Mouse (Mus musculus): ENCODE measurements around the gene Uba1.
A peak's percentile ranks its signal among the peaks of the same experiment; 100 is the strongest.

Uba1 gene

DNA sequence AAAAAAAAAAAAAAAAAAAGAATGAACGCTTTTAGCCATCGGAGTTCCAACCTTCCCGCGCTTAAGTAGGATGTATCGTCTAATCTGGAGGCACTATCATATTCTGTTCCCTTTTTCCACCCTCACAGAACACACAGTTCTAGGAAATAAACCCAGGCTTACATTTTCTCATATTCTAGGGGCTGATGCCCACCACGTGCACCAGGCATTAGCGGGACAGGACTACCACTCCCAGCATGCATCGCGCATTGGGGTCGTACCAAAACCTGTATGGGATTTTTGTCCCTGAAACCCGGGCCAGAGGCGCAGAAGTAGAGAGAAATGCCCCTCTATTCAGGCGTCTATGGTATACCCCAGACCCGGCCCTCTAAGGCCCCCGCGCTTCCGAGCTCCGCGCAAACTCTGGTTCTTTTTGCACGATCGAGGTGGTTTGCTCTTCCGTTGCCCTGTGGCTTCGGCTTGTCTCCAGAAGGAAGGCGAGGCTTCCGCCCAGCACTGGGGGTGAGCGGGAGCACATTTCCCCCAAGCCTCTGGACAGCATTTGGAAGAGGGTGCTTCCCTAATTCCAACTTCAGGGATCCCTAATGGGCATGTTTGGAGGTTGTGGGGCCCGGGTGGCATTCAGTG is at the start of gene Uba1:
Gene Uba1, plus strand, starts transcription at position 301 of the 627 bp plus-strand sequence.
- DNase-seq (ENCODE audit: low read depth, low spot score) = peak; percentile 88

DNA sequence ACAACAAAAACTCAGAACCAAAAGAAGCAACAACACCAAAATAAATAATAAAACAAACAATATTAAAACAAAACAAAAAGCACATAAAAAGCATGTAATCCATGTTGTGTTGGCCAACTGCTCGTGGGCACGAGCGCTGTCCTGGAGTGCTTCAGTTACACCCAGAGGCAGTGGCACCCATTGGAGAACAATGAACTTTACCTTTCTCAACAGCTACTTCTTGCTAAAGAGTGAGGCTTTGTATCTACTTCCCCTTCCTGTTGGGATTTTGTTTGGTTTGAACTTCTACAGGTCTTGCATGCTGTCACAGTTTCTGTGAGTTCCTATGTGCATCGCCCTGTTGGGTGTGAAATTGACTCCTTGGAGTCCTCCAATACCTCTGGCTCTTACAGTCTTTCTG is 49.6 kb upstream of the Uba1 start:
- no peak for DNase-seq (ENCODE audit: low read depth, low spot score)

DNA sequence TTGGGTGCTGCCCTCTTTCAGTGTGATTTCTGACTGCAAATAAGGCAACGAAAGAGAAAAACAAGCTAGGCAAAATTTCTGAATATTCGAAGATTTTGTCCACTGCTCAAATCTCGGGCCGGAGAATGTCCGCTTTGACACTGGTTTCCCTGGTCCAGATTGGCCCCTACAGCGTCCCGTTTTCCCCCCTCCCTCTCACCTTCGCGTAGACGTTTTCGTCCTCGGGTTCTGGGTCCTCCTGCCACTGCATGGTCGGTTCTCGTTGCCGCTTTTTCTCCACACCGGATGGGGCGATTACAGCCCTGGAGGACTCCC is 41.3 kb upstream of the Uba1 start:
- no peak for DNase-seq (ENCODE audit: low read depth, low spot score)

DNA sequence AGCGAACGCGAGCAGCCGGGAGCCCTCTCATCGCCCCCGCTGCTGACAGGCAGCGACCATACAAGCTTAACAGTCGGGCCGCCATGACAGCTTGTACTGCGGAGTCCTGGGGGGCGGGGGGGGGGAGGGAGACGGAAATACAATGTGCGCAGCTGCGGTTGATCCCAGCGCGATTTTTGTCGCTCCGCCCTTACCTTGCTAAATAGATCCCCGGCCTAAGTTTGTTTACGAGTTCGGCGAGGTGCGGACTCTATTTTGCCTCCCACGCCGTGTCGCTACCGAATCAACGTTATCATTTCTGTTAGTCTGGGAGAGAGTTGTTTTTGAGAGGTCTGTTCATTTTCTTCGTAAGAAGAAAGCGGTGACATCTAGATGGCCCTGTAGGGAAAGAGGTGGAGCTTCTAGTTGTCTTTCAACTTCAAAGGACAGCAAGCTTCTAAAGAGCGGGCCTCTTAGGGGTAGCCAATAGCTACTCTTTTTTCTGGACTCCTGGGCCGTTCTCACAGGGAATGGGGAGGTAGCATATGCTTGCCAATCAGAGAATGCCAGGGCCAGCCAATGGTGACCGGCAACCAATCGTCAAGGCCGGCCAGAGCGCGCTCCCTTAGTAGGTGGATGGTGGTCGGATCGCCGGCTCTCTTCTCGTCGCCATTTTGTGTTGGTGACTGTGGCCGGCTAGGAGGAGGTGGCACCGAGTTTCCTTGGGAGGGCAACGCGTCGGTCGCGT is 40.8 kb upstream of the Uba1 start, which contains the start of the genes Rbm10 and Ndufb11:
Gene Rbm10, plus strand, starts transcription at position 328 of the 727 bp plus-strand sequence.
Gene Ndufb11, minus strand, starts transcription at position 444 of the 727 bp plus-strand sequence.
- DNase-seq (ENCODE audit: low read depth, low spot score) = peak; percentile 91

DNA sequence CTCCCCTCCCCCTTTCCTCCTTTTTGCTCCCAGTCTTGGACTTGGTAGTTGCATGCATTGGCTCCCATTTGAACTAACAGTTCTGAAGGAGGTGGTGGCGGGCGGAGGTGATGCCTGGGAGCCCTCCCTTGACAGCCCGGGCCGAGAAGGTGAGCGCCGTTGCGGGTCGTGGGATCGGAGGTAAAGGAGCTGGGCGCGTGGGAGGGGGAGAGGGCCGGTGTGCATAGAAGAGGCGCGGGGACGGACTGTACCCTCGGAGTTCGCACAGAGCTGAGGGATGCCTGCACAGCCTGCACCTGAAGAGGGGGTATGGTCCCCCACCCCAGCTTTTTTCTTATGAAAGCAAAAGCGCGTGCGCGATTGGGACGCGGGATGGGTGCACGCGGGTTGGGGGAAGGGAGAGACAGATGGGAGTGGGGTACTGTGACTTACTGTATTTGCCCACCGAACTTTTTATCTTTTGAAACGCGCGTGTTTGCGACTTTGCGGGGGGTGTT is 40.2 kb upstream of the Uba1 start:
- DNase-seq (ENCODE audit: low read depth, low spot score) = no peak

DNA sequence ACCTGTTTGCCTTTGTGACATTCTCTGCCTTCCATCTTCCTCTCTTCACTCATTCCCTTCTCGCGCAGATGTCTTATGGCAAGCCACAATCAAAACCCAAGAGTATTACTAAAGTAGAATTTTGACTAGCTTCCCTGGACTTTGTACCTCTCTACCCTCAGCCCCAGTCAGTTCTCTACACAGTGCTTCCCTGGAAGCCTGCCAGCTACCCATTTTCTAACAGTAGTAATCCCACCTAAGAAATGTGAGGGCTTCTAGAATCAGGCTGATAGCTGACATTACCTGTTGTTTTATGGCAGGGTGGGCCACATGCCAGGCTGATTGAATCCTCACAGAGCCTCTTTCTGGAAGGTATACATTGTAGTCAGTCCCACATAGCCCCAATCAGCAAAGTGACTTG is 20.0 kb upstream of the Uba1 start:
- no peak for DNase-seq (ENCODE audit: low read depth, low spot score)

DNA sequence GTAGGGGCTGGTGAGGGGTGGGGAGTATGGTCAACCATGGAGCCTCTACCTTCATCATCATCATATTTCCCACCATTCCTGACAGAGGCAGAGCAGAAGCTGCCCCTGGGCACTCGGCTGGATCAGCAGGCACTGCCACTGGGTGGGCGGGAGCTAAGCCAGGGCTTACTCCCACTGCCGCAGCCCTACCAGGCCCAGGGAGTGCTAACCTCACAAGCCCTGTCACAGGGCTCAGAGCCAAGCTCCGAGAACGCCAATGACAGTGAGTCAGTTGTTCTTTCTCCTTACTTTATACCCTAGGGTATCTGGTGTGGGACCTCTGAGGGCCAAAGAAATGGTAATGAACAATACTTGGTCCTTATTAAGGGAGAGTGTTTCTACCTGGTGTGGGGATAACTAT is 13.3 kb upstream of the Uba1 start:
- no peak for DNase-seq (ENCODE audit: low read depth, low spot score)

DNA sequence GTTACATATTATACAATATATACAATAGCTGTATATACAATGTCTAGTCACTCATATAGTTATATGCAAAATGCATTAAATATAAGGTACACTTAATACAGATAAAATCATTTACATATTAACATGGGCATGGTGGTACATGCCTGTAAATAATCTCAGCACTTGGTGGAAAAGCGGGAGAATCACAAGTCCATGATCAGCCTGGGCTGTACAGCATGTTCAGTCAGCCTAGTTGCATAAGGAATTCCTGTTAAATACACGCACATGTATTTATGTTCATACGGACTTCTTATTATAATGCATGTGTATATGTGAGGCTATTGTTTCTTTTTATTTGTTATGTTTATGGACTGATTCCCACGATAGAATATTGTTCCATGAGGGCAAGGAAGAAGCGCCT is 533 bp upstream of the Uba1 start:
- DNase-seq (ENCODE audit: low read depth, low spot score) = no peak

DNA sequence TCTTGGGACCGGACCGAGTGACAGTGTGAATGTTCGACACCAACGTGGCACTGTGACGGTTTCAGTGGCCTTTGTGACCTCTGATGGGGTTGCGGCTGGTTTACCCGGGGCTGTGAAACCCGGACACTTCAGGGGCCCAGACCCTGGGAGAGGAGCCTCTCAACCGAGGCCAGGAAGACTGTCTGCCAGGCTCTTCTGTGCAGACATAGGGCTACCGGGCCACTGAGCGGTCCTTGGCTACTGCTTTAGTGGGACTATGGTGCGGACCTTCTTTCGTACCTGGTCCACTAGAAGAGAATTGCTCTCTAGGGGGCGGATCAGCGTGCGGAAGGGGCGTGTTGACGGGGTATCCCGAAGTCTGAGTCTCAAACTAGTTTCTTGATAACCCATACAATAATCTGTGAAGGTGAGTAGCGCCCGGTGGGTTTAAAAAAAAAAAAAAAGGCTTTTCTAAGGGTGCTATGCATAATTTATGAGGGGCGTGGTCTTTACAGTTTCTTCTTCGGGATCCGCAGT is 823 bp downstream of the Uba1 start:
- DNase-seq (ENCODE audit: low read depth, low spot score) = peak; percentile 64

DNA sequence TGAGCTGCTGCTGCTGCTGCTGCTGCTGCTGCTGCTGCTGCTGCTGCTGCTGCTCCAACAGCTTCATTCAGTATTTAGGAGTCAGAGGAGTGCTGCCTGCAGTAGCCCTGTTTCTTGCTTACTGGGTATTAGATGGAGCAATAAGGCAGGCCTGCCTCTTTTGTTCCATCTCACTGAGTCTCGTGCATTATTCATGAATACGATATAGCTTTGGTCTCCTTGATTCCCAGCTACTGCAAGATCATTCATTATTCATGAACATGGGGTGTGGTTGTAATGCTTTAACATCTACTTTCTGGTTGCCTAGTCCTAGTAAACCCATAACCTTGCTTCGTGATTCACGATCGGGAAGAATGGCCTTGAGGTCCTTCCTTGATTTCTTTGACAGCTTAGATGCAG is 4.2 kb downstream of the Uba1 start:
- DNase-seq (ENCODE audit: low read depth, low spot score) = no peak

DNA sequence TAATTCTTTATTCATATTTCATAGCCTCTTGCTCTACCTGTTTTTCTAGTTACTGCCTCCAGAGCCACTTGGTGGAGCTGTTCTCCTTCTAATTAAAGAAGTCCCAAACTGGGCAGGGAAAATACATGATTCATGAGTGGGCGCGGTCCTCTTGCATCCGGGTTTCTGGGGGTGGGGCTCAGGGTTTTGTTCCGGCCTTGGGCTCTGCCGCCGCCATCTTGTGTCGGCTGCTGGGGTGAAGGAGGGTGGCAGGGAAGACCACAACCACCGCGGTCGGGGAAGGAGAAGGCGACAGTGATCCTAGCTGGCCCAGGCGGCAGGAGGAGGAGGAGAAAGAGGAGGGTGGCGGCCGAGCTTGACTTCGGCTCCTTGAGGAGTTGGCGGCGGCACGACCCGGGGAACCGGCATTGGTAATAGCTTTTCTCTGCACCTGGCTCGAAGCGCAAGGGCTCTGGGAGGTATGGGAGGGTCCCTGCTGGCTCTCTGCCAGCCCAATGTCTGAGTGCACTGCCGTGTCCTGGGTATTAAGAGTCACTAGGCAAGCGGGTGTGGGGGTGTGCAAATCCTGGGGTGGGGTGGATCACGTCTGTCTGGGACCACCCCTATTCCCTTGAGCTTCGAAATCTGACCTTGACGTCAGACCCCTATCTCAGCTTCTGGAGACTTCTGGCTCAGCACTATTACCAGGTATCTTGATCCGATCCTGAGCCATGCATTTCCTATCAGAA is 4.8 kb downstream of the Uba1 start:
- peak; percentile 89 for DNase-seq (ENCODE audit: low read depth, low spot score)

DNA sequence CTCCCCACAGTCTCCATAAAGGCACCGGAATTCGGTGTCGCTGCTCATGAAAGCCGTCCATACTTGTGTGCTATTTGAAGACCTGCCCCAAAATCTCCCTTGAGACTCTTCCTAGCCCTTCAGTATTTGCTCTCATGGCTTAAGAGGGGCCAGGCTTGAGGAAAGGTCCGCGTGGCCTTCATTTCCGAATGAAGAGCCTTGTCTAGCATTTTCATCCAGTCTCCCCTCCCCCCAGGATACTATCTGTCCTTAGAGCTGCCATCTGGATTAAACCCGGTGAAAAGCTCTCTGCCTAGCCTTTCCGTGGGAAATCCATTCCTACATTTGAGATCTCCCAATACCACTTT is 5.3 kb downstream of the Uba1 start:
- no peak for DNase-seq (ENCODE audit: low read depth, low spot score)

DNA sequence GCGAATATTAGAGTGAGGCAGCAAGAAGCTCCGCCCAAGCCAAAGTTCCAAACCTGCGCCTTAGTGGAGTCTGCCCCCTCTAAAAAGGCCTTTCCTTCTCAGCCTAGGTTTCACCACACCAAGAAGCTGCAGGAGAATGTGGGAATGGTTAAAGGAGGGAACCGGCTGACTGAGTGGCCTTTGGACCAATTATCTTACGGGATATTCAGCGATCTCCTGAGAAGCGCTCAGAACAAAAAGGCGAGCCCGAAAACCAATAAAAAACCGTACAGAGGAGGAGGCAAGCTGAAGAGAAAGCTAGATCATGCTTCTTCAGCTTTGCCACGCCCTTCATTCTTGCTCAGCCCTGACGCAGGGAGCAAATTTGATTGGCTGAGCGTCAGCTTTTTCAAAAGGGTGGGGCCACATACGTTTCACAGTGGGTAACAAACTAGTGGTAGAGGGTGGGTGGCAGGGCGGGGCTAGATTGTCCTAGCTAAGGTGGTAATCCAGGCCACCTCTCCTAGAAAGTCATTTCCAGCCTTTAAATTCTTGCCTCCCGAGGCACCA is 29.5 kb downstream of the Uba1 start, which contains the start of gene Cdk16:
Gene Cdk16, plus strand, starts transcription at position 436 of the 549 bp plus-strand sequence.
- peak; percentile 90 for DNase-seq (ENCODE audit: low read depth, low spot score)

DNA sequence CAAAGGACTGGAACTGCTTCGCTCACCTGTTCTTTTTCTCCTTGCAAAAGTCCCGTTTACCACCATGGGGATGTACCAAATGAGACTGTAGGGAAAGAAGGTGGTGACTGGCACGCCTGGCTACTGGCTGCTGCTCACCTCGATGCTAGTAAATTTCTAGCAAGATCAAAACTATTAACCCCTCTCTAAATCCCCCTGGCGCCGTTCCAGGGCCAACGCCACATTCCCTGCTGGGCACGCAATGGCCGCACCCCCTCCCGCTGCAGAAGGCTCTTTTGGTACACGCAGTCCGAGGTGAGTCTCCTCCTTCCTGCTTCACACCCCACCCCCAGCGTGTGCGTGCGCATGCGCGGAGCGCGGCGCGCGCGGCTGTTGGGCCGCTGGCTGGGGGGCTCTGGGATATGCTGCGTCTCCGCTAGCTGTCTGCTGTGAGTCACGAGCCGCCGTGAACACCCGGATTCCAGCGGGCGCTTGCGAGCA is 30.0 kb downstream of the Uba1 start:
- peak; percentile 84 for DNase-seq (ENCODE audit: low read depth, low spot score)

DNA sequence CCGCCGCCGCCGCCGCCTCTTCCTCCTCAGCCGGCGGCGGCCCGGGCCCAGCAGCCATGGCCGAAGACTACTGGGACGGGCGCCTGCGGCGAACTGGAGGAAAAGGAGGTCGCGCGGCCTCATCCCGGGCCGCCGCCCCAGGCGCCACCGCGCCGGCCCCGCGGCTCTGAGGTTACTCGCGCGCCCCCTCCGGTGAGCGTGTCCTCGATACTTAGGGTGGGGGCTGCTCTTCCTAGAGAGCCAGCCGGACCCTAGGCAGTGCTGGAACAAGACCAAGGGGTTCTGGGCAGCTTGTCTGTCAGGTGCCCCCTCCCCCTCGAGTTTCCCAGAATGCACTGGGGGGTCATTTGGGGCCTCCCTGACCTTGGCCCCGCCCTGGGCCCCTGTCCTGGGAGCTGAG is 30.5 kb downstream of the Uba1 start:
- DNase-seq (ENCODE audit: low read depth, low spot score) = peak; percentile 45

DNA sequence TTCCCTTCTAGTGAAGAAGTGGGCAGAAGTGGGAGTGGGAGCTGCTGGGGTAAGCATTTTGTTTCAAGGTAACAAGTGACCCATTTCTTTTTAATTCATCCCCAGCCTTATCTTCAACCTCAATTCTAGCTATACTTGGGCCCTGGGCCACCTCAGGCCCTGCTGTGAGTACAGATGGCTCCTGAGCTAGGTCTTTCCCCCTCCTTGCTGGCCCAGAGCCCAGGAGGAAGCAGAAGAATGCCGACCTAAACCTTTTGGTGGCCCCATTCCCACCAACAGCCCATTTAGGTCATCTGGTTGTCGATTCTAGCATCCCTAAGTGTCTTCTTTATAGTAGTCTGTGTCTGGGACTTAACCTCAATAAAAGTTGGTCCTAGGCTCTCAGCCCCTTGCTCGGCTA is 33.4 kb downstream of the Uba1 start:
- no peak for DNase-seq (ENCODE audit: low read depth, low spot score)

DNA sequence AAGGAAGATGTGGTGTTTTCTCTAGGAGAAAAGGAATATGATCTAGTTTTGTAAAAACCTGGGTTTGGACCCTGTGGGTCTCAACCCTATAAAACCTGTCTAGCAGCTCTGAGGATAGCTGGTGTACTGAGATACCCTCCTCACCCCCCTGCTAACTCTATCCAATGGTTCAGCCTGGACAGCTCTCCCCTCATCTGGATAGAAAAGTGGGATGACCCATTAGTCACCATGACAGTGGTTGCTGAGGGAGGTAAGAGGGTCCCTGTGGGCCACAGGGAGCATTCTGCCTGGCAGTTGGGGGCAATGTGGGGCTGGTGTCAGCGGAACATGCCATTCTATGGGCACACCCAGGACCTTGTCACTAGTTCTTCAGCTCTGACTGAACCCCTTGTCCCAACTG is 34.5 kb downstream of the Uba1 start:
- no peak for DNase-seq (ENCODE audit: low read depth, low spot score)

DNA sequence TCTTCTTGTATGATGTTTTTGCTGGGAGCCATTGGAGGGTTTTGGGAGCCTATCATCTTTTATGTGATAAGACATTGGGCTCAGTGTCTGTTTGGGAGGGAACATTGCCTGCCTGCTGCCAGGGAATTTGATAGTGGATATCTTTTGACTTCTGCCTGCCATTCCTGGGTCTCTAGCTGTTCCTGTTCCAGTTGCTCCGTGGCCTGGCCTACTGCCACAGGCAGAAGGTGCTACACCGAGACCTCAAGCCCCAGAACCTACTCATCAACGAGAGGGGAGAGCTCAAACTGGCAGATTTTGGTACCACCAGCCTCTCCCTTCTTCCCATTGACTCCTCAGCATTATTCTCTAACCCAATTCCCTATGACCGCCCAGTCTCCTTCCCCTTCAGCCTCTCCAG is 37.7 kb downstream of the Uba1 start:
- DNase-seq (ENCODE audit: low read depth, low spot score) = no peak

DNA sequence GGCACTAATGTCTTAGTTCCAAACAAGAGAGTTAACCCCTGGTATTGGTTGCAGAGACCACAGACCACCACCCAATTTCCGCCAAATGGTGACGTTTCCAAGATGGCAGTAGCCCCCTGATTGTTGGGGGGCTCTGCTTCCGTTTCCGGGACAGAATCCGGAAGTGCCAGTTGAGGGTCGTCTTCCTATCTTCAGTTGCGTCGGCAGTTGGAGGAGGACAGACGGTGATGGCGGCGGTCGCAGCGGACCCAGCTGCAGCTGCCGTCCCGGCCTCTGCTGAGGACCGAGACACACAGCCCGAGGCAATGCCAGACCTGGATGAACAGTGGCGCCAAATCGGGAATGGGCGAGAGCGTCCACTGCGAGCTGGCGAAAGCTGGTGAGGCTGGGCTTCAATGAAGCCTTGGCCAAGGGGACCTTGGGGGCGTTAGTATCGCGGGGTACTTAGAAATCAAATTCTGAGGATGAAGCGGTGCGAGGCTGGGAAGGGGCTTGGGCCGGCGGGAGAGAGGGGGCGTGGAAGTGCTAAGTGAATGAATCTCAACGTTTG is 45.7 kb downstream of the Uba1 start, which contains the start of gene Usp11:
Gene Usp11, plus strand, starts transcription at position 166 of the 550 bp plus-strand sequence.
- peak; percentile 59 for DNase-seq (ENCODE audit: low read depth, low spot score)

DNA sequence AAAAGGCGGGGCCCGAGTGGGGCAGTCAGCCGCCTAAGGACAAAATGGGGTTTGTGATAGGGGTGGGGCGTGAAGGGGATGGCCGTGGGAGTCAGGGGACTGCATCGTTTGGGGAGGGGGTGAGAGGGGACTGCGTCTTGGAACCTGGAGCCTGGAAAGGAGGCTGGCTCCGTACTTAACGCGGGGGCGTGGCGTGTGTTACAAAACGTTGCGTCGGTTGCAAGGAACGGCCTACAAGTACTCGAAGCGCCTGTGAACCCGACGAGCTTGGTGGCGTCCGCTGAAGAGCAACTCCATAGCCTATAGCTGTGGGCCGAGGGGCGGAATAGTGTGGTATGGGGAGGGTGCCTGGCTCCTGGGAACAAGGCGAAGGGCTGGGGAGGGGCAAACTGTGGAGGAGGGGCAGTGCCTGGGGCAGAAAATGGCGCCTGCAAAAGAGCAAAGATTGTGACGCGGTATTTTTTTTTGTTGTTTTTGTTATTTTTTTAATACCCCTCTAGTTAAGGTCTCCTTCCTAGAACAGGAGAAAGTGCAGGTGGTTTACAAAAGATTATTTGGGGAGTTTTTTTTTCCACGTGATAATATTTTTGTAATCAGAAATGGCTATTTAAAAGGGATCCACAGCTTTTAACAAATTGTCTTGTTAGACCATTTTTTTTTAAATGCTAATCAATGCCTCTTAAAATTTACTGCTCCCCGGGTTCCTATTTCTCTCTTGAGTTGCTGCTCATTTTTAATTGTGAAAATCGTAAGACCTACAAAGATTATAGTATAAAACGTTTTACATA is 46.4 kb downstream of the Uba1 start:
- DNase-seq (ENCODE audit: low read depth, low spot score) = peak; percentile 84

DNA sequence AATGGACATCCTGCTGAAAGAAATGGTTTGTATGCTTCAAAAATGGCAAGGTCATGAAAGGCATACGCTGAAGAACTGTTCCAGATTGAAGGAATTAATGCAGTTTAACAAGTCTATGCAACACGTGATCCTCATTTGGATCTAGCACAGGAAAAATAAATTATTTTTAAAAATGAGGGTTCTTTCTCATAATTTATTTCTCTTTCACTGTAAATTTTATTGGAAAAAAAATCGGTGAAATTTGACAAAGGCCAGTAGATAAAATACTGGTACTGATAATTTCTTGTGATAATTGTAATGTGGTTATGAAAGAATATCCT is 46.9 kb downstream of the Uba1 start:
- no peak for DNase-seq (ENCODE audit: low read depth, low spot score)

All from A20 (cell line).